Mouse (Mus musculus) kidney, embryonic 14.5 days (tissue): ENCODE results near the gene Glrx. TPM values are rescaled to one million over a fixed set of nuclear protein-coding genes. Genes with fewer than 3 reads are reported as not detected.

Experiments
- ATAC-seq: fragments of 200-750 bp; cut with Nextera tagmentation; 2 replicates; pipeline ENCODE4 v1.8.0; 2017; ENCODE audit warnings: moderate number of reproducible peaks, mild to moderate bottlenecking, moderate TSS enrichment, moderate library complexity; ENCODE audit not compliant: low FRiP score, low TSS enrichment
- H3K27ac ChIP-seq: fragments of 300-500 bp; sonication (generic); 2 replicates; pipeline ENCODE4 v1.5.1; 2014; ENCODE audit warnings: low read depth, mild to moderate bottlenecking, low read length, moderate library complexity, mixed read lengths
- H3K27me3 ChIP-seq: fragments of 300-500 bp; sonication (generic); 2 replicates; pipeline ENCODE4 v1.6.1; 2014; ENCODE audit warnings: mild to moderate bottlenecking, low read length; ENCODE audit not compliant: control insufficient read depth, insufficient read depth
- H3K36me3 ChIP-seq: fragments of 300-500 bp; sonication (generic); 2 replicates; pipeline ENCODE4 v1.6.1; 2014; ENCODE audit warnings: low read length, mixed read lengths; ENCODE audit not compliant: control insufficient read depth, insufficient read depth
- H3K4me1 ChIP-seq: fragments of 300-500 bp; sonication (generic); 2 replicates; pipeline ENCODE4 v1.6.1; 2014; ENCODE audit warnings: low read length, mixed read lengths; ENCODE audit not compliant: control insufficient read depth, insufficient read depth
- H3K4me2 ChIP-seq: fragments of 300-500 bp; sonication (generic); replicated peaks from 2 replicates; pipeline ENCODE4 v1.6.1; 2014; ENCODE audit warnings: low read depth, mild to moderate bottlenecking, low read length
- H3K4me3 ChIP-seq: fragments of 300-500 bp; sonication (generic); 2 replicates; pipeline ENCODE4 v1.5.1; 2014; ENCODE audit warnings: mild to moderate bottlenecking, low read length
- H3K9ac ChIP-seq: fragments of 300-500 bp; sonication (generic); 2 replicates; pipeline ENCODE4 v1.6.1; 2014; ENCODE audit warnings: low read depth, mild to moderate bottlenecking, low read length, moderate library complexity
- H3K9me3 ChIP-seq: fragments of 300-500 bp; sonication (generic); 2 replicates; pipeline ENCODE4 v1.6.1; 2016; ENCODE audit warnings: low read length; ENCODE audit not compliant: control insufficient read depth
- WGBS: fragments of 180-500 bp; shearing (Covaris S2); extraction: QIAGEN DNeasy Blood & Tissue Kit; methylation state at CpG from one replicate; pipeline ENCODE4 v1.1.7; 2014; 5-methylcytosine and 5-hydroxymethylcytosine counted together
- polyA plus RNA-seq: library from polyadenylated mRNA; unstranded; fragments of >200 nt; fragmentation: Nextera tagmentation; extraction: Ambion mirVana; gene quantifications from 2 replicates; pipeline ENCODE4 v1.2.1, GENCODE M21; 2014

The Glrx gene
- polyA plus RNA-seq, 1 experiment from 2014 or later, result 36.4 TPM

DNA sequence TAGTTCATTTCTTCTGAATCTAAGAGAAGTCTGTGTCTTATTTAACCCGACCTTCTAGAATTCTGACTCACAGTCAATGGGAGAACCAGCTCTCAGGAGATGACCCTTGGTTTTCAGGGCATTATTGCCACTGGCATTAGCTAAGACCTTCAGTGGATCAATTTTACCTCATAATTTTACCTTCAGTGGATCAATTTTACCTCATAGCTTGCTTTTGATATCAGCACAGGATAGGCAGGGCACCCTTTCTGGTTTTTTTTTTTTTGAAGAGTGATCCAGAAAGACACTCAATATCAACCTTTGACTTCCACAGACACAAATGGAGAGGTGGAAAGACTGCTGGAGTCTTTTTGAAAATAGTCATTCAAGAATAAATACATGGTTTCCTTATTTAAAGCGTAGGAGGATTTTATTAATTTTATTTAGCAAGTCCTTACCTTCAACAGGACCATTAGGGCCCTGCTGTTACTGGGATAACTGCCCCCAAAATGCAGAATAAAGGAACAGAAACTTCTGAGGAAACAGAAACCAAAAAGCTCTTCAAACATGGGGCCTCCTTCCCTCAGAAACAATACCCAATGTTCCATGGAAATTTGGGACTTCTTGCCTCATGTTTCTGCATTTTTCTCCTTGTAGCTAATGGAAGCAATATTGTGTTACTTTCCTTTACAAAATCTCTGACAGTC is 5.3 kb downstream of the Glrx start:
- no peak overlapping the region for H3K9ac ChIP-seq
- no peaks in the 10 kb centered on the region for H3K9me3 ChIP-seq
- ATAC-seq, result no peak
- H3K27me3 ChIP-seq, result no peaks in the 10 kb centered on the region
- 91% methylated on average over 2 of the region's 2 CpGs for WGBS
- peaks cover 11% of the 10 kb centered on the region for H3K4me1 ChIP-seq
- H3K36me3 ChIP-seq, result no peaks in the 10 kb centered on the region
- H3K4me2 ChIP-seq, result no peak overlapping the region
- H3K27ac ChIP-seq, result no peak overlapping the region
- no peak overlapping the region for H3K4me3 ChIP-seq

DNA sequence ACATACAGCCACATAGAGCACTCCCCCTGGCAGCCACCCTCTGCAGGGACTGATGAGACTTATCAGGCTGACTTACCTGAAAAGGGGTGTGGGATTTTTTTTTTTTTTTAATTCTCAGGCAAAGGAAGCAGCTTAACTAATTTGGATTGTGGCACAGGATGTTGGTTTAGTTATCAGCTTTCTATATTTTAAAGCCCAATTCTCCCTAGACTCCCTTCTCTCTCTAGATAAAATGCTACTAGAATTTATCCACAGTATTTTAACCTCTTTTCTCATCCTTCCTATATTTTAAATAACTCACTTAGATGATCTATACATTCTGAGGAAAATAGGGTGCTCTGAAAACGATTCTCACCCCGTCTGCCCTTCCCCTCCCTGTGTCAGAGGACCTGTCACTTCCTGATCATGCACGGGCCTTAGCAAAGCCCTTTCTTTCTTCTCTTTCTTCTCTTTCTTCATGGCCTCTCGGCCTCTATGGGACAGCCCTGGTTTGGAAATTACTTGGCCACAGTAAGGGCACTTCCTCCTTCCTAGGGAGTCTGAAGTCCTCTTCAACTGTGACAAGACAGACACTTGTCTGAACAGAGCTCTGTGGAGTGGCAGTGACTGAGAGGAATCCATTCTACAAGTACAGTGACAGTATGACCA is 6.0 kb downstream of the Glrx start:
- peaks cover 6% of the 10 kb centered on the region for H3K4me1 ChIP-seq
- no peaks in the 10 kb centered on the region for H3K27me3 ChIP-seq
- ATAC-seq, result no peak
- H3K36me3 ChIP-seq, result no peaks in the 10 kb centered on the region
- H3K27ac ChIP-seq, result no peak overlapping the region
- WGBS, result 75% methylated on average over 4 of the region's 4 CpGs
- H3K4me3 ChIP-seq, result no peak overlapping the region
- H3K9me3 ChIP-seq, result no peaks in the 10 kb centered on the region
- H3K4me2 ChIP-seq, result no peak overlapping the region
- H3K9ac ChIP-seq, result no peak overlapping the region

DNA sequence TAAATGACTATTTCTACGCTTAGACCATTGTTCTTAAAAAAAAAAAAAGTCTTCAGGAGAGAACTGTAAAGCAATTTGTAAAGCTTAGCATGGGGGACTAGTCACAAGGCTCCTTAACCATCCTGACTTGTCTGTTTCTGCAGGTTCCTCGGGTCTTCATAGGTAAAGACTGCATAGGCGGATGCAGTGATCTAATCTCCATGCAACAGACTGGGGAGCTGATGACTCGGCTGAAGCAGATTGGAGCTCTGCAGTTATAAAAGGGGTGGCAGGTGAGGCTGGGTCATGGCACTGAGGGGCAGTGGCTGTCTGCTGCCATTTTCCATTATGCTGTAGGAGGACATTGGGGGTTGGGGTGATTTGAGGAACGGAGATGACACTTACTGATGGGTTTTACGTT is 7.4 kb downstream of the Glrx start:
- no peaks in the 10 kb centered on the region for H3K9me3 ChIP-seq
- H3K27ac ChIP-seq, result no peak overlapping the region
- no peak overlapping the region for H3K9ac ChIP-seq
- no peak overlapping the region for H3K4me3 ChIP-seq
- no peaks in the 10 kb centered on the region for H3K4me1 ChIP-seq
- 90% methylated on average over 6 of the region's 6 CpGs for WGBS
- H3K4me2 ChIP-seq, result no peak overlapping the region
- no peaks in the 10 kb centered on the region for H3K36me3 ChIP-seq
- no peaks in the 10 kb centered on the region for H3K27me3 ChIP-seq
- no peak for ATAC-seq

DNA sequence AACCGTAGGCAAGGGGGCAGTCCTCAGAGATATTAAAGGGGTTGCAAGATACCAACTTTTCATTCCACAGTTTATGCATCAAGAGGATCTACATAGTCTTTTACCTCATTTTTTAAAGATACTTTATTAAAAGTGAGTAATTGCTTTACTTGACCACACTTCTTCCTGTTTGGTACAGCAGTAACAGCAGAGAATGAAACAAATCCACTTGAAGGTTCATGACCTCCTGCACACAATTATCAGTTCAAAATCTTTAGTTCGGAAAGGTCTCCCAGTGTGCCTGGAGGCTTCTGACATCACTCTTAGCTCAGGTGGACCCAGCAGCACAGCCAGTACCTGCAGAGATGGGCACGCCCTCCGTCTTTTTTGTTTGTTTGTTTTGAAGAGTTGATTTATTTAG is 12.4 kb downstream of the Glrx start:
- Histone ChIP-seq H3K9me3 (no peaks in the 10 kb centered on the region), H3K36me3 (no peaks in the 10 kb centered on the region), H3K4me1 (no peaks in the 10 kb centered on the region), H3K4me3 (no peak overlapping the region), H3K4me2 (no peak overlapping the region), H3K9ac (no peak overlapping the region), H3K27me3 (no peaks in the 10 kb centered on the region), H3K27ac (no peak overlapping the region)
- WGBS, result 91% methylated on average over 4 of the region's 4 CpGs
- no peak for ATAC-seq

DNA sequence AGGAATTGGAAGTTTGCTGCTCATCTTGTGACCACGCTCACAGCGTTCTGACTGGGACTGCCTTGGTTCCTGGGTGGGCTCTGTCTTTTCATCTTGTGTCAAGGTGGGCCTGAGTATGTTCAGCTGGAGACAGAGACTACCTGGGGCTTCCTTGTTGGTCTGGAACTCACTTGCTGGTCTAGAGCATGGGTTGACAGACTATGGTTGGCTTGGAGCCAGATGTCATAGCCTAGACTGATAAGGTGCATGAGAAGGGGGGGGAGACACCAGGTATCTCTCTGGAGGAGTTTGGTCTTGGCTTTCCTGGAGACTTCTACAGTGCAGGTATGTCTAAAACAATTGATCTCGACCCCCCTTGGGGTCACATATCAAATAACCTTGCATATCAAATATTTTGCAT is 13.4 kb downstream of the Glrx start:
- 92% methylated on average over 3 of the region's 3 CpGs for WGBS
- Histone ChIP-seq H3K27ac (no peak overlapping the region), H3K9me3 (no peaks in the 10 kb centered on the region), H3K4me3 (no peak overlapping the region), H3K27me3 (no peaks in the 10 kb centered on the region), H3K4me2 (no peak overlapping the region), H3K9ac (no peak overlapping the region), H3K4me1 (no peaks in the 10 kb centered on the region), H3K36me3 (no peaks in the 10 kb centered on the region)
- ATAC-seq, result no peak

DNA sequence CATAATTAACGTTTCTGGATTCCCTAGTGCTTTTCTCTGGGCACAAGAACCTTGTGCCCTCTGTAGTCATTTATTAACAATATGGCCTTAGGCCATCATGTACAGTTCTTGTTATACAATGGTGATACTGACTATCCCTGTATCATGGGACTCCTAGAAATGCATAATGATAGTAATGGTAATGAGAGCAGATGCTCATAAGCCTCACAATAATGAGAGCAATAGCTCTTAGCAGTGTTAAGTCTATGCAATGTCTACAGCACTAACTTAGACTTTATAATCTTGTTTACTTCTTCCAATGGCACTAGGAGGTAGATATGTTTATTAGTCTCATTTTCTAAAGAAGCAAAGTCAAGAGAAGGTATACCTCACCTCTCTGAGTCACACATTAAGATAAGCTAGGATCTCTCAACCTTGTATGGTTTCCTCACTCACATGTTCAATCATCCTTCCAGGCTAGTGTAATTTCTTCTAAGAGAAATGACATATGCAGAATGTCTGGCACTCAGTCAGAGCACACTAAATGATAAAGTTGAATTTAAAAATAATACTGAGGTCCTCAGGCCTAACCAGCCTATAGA is 19.7 kb downstream of the Glrx start:
- no peaks in the 10 kb centered on the region for H3K4me1 ChIP-seq
- WGBS, result 85% methylated on average over 1 of the region's 1 CpGs
- no peak for ATAC-seq

DNA sequence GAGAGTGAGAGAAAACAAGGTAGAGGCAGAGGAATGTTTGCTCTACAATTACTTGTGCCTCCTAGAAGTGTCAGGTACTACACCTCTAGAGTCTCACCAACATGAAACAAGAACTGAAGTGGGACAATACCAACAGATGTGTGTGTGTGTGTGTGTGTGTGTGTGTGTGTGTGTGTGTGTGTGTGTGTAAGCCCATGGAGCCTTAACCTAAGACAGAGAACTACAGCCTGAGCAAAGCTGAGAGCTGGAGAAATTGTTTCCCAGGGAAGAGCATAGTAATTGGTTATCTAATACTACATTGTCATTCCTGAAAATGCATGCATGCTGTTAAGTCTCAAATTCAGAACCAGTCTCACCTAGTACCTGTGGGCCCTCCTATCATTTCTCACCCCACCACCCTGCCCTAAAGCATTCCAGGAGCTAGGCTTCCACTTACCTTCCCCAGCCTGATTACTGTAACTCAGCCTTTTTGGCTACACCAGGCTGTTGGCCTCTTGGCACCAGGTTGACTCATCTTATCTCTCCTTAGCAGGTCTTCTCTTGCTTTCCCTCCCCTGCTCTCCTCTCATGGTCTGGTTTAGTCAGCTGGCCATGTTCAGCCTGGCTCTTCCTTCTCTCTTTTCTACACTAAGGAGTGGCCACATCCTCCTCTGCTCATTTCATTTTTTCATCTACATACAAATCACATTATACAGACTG is 26.0 kb downstream of the Glrx start:
- H3K9me3 ChIP-seq, result no peaks in the 10 kb centered on the region
- no peak for ATAC-seq
- no peak overlapping the region for H3K9ac ChIP-seq
- no peaks in the 10 kb centered on the region for H3K27me3 ChIP-seq
- no peak overlapping the region for H3K4me2 ChIP-seq
- H3K4me3 ChIP-seq, result no peak overlapping the region
- H3K36me3 ChIP-seq, result peaks cover 9% of the 10 kb centered on the region
- H3K27ac ChIP-seq, result no peak overlapping the region
- H3K4me1 ChIP-seq, result no peaks in the 10 kb centered on the region

More for the DNA sequence above, 19.7 kb downstream of the Glrx start:
- Histone ChIP-seq H3K9me3 (no peaks in the 10 kb centered on the region), H3K4me3 (no peak overlapping the region), H3K36me3 (no peaks in the 10 kb centered on the region), H3K4me2 (no peak overlapping the region), H3K27ac (no peak overlapping the region), H3K9ac (no peak overlapping the region), H3K27me3 (no peaks in the 10 kb centered on the region)

DNA sequence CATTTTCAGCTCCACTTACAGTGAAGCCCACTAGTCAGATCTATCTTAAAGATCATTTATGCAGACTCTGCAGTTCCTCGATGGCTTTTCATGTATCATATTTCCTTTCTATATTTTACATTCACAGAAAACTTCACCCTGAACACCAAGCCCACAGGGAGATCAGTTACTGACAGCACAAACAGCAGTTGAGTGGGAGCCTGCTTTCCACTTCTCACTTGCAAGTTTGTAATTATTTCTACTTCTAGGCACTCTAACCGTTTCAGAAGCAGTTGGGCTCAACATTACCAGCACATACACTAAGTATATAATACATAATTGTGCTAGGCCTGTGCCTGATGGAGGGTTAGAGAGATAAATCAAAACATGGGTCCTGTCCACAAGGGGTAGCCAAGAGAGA is 28.2 kb downstream of the Glrx start:
- H3K27ac ChIP-seq, result no peak overlapping the region
- ATAC-seq, result no peak
- WGBS, result 79% methylated on average over 2 of the region's 2 CpGs

More for the DNA sequence above, 28.2 kb downstream of the Glrx start:
- H3K9me3 ChIP-seq, result no peaks in the 10 kb centered on the region
- no peaks in the 10 kb centered on the region for H3K4me1 ChIP-seq
- no peak overlapping the region for H3K4me2 ChIP-seq
- no peak overlapping the region for H3K9ac ChIP-seq
- no peak overlapping the region for H3K4me3 ChIP-seq
- peaks cover 24% of the 10 kb centered on the region for H3K36me3 ChIP-seq
- H3K27me3 ChIP-seq, result no peaks in the 10 kb centered on the region
